Mouse (Mus musculus) gastrocnemius, adult 8-10 months (tissue): ENCODE results near the gene Nfix. TPM values are rescaled to one million over a fixed set of nuclear protein-coding genes. Genes with fewer than 3 reads are reported as not detected.

Experiments
- DNase-seq, 2 experiments: peaks; one replicate each; pipeline ENCODE4 v3.0.0; 2022; ENCODE audit warnings: low spot score in 2 of 2
- total RNA-seq, 4 experiments: library from RNA; stranded (reverse); gene quantifications; 2 replicates each; pipeline ENCODE4 v1.2.4; 2022

Nfix gene
- total RNA-seq, 4 experiments from 2014 or later, result 507 to 604 (median 532) TPM

DNA sequence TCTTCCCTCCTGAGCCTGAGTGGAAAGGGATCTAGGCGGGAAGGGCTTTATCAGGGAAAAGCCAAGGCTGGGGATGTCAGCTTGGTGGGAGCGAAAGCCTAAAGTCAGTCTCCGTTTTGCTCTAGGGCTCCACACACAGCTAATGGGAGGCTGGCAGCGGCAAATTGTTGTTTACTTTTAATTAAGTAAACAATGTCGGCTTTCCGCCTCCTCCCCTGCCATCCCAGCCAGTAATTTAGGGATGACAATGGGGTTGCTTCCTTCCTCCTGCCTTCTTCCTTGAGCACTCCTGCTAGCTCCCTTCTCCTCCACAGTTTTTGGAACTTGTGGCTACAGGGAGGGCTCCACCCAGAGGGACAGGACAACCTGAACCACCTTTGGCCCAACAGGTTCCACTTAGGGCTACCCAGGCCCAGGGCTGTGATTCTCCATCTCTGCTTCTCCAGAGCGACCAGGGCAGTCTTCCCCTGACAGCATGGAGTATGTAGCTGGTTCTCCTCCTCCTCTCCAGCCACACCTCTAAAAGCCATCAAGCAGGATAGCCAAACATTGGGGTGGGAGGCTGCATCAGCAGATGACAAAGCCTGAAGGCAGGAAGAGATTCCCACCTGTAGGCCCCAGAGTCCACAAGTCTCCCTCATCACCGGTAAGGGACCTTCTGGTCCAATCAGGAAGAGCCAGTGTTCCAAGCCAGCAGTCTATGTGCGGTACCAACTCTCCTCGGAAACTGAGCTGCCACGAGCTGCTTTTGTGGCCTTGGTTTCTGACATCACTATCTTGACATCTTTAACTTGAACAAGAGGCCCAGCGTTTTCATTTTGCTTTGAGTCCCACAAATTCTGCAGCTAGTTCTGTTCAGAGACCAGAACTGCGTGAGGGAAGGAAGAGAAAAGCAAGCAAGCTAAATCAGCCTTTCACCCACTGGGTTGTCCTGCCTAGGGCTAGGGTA, 59.0 kb downstream of the Nfix start:
- DNase-seq, result no peak

DNA sequence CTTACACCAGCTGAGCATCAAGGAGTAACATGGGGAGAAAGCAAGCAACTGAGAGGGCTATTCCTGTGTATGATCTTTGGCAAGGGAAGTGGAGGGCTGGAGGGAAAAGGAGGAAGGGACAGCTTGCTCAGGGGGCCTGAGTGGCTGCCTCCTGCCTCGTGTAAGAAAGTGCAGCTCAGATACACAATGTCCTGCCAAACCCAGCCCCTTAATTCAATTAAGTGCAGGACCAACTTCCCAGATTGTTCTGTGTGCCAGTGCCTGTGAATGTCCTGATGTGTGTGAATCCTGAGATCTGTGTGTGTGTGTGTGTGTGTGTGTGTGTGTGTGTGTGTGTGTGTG, 60.8 kb downstream of the Nfix start:
- no peak for DNase-seq

- DNase-seq, result no peak
Observed at GRCm38 (mm10) chr8:84738715-84739400, 61.3 kb downstream of the Nfix start.

- DNase-seq, result no peak
Observed at GRCm38 (mm10) chr8:84738266-84738665, 61.9 kb downstream of the Nfix start.

DNA sequence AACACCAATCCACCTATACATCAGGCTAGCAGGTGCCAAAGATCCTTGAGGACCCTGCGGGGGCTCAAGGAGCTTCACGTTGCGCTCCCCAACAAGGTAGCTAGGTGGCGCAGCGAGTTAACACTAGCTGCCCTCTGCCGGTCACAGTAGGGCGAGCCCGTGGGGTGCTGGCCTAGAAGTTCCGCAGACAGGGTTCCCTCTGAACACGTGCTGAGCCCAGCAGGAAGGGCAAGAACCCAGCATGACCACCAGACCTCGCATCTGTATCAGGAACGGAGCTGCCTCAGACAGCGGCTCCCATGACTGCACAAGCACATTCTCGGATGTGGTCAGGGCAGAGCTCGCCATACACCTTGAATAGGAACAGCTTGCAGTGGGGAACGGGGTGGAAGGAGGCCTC, 62.5 kb downstream of the Nfix start:
- peak; percentile 78 to 81 for DNase-seq

- no peak for DNase-seq
Observed at GRCm38 (mm10) chr8:84736521-84736920, 63.6 kb downstream of the Nfix start.

DNA sequence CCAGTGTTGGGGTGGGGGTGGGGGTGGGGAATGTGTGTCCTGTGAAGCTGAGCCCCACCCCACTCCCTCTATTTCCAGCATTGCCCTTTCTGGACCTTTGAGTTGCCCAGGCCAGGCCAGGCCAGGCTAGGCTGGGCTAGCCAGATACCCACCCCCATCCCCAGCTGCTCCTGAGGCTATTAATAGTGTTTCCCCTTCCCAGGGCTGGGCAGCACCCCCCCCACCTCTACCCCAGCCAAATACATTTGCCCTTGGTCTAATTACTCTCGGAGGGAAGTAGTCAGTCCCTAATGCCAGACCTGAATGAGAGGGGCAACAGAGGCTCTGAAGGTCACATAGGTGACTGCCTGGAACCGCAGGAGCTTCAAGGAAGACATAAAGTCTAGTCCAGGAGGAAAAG, 64.5 kb downstream of the Nfix start:
- DNase-seq, result peak; percentile 65 to 84

DNA sequence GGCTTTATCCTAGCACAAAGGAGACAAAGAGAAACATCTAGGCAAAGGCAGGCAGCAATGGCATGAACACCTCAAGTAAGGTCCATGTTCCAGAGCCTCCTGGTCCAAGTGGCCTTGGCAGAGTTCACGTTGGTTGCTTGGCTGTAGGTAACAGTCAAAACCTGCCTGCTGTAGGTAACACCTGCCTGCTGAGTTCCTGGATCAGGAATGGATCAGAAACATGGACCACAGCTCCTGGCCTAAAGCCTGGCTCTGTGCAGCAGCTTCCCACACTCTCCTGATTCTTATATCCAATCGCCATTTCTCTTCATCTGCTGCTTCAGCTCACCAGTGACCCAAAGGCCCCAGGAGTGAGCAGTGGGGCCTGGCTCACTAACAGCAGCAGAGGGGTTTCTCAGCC, 65.5 kb downstream of the Nfix start:
- DNase-seq, result no peak

DNA sequence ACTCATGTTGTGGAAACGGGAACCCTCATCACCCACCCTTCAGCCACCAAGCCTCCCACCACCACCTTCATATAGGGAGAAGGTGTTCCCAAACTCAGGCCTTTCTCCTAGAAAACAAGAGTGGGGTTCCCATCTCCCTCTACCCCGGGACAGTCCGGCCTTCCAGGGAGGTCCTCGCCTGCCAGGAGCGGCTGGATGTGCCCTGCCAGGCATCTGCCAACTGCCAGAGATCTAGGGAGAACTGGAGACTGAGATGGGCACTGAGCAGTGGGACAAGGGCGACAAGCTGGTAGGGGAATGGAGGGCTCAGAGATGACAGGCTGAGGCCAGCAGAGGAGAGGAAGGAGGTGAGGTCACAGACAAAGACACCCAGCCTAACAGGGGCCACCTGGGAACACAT, 66.2 kb downstream of the Nfix start:
- DNase-seq, result no peak

- DNase-seq, result no peak
Observed at GRCm38 (mm10) chr8:84732996-84733395, 67.1 kb downstream of the Nfix start.

DNA sequence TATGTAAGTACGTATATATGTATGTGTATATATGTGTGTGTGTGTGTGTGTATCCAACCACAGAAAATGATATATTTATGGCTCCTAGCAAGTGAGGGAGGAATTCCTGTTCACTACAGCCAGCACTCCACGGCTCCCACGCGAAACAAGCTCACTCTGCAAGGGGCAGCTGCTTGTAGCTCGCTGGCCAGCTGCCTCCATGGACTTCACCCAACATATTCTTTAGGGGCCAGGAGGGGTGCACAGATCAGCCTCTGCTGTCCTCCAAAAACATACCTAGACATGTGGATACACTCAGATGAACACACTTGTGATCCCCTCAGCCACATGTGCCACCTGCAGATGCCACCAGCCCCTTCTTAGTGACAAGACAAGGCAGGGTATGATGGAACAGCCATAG, 67.6 kb downstream of the Nfix start:
- no peak for DNase-seq

- DNase-seq, result no peak
Observed at GRCm38 (mm10) chr8:84731371-84732177, 68.6 kb downstream of the Nfix start.

- peak in 1 of 2 experiments; percentile 73 for DNase-seq
Observed at GRCm38 (mm10) chr8:84730541-84731370, 69.4 kb downstream of the Nfix start.

DNA sequence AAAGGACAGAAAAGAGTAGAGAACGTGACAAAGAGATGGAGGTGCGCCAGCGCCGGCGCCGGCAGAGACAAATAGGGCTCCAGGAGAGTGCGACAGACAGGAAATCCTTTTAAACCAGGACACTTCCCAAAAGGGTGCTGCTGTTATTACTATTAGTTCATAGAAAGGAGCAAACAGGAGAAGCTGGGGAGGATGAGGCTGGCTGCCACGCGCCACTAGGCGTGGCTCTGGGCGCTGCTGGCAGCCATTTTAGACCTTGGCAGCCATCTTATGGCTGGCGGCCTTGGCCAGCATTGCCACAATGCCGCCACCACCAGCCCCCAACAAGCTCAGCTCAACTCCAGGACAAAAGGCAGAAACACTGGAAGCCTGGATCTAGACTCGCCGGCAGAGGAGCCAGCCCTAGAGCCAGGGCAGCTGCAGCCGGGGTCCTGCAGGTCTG, 70.2 kb downstream of the Nfix start:
- peak in 1 of 2 experiments; percentile 64 for DNase-seq

DNA sequence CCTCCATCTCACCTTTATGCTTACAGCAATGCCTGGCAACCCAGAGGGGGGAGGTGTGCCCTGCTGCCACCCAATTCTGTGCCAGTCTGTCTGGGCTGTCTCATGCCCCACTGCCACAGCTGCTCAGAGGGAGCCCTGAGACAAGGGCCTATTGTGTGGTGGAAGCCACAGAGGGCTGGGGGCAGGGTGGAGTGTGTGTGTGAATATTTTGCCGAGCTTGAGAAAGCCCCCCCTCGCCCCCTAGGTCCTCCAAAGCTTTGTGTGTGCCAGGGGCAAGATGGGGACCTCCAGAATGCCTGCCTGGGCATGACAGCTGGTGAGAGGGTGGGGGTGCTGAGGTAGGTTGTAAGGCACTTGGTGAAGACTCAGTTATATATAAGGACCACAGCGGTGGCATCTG, 71.7 kb downstream of the Nfix start:
- DNase-seq, result no peak

DNA sequence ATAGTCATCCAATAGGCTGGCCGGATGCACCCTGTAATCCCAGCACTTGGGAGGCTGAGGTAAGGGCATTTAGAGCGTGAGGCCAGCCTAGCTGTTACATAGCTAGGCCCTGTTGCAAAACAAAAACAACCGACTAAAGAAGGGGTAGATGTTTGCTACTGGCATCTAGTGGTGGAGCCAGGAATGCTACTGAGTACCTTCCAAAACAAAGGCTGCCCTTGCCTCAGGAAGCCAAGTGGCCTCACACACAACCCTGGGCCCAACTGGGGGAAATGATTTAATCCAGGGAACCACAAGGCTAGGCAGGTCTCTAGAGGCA, 74.2 kb downstream of the Nfix start:
- DNase-seq, result peak in 1 of 2 experiments; percentile 58

DNA sequence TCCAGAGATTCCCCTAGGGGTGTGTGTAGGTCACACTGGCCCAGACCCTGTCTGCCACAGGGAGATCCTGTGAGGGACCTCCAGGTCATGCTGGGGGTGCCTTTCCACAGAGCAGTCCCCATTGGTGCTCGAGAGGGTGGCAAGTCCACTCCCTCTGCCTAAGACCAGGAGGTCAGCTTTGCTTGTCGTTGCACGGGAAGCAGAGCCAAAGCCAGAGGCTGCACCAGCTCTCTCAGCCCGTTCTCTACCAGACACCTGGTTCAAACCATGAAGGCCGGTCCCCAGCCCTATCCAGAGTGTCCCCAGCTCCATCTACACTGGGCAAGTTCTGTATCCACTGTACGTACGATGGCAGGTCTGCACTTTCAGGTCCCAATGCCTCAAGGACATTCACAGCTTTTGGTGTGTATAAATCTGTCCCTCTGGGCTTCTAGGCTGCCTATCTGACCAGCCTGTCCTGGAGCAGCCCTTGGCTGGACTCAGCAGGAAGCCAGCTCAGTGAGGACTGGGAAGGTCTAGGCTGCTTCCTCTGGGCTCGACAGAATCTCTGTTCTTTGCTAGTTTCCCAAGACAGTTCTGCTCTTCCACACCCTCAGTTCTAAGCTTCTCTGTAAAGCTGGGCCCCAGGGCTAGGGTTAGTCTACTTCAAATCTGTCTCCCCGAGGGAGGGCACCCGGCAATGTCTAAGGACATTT, 74.8 kb downstream of the Nfix start:
- DNase-seq, result no peak

GRCm38 (mm10) chr8:84724683-84725082, 75.5 kb downstream of the Nfix start:
- DNase-seq, result no peak

- DNase-seq, result no peak
Observed at GRCm38 (mm10) chr8:84723571-84723900, 76.6 kb downstream of the Nfix start.

- peak; percentile 69 to 82 for DNase-seq
Observed at GRCm38 (mm10) chr8:84722850-84723570, 77.1 kb downstream of the Nfix start, which contains the start of gene G430095P16Rik. Gene G430095P16Rik, plus strand, starts transcription at chr8:84723007.
